Mouse (Mus musculus) right cerebral cortex, postnatal 10 days (tissue): Measurements from ENCODE around the gene Kcp.

ENCODE experiments used
- DNase-seq, 2 experiments: peaks; one replicate each; pipeline ENCODE4 v3.0.0; 2021; ENCODE audit warnings: low spot score in 2 of 2

Kcp gene

DNA sequence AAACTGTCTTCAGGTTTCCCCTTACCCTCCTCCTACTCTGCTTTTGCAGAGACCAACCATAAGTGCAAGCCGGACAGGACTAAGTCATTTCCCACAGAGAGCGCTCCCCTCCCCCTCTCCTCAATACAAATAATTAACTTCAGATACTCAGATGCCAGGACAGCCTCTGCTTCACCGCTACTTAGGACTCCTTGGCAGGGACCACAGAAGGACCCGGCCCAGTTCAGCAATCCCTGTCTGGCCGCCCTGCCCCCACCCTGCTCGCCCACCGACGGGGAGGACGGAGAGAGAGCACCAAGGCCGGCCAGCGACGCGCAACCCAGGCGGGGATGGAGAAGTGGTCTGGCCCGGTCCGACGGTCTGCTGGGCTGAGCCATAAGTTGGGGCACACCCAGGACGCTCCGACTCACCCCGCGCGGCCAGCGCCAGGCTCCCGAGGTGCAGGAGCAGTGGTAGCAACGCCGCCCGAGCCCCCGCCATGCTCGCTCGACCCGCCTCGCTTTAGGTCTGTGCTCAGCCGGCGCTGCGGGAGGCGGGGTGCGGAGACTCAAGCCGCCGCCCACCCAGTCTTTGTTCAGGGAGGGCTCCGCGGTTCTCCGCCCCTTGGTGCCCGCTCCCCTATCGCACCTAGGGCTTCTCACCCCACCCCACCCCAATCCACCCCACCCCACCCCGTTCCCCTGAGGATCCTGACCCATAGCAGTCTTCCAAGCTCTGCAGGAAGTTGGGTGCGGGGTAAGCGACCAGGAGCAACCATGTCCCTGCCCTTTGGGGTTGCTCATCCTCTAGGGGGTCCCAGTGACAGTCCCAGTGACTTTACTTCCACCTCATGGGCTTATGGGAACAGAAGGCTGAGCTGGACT is at the start of gene Kcp:
Gene Kcp (minus strand): TSS at position 506 of the 863 bp plus-strand sequence.
- DNase-seq: peak in 1 of 2 experiments; percentile 25

DNA sequence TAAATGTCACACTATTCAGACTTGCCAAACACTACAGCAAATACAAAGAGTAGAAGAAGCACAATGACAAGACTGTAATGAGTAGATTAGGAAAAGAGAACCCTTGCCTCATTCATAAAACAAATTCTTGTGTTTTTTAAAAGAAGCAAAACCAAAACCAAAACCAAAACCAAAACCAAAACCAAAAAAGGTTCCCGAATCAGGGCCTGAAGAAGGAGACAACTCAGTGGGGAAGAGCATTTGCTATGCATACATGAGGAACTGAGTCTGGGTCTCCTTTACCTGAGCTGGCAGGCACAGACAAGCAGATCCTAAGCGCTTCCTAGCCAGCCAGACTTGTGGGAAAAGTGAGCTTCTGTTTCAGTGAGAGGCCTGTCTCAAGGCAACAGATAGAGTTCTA is 49.4 kb upstream of the Kcp start:
- DNase-seq: no peak

DNA sequence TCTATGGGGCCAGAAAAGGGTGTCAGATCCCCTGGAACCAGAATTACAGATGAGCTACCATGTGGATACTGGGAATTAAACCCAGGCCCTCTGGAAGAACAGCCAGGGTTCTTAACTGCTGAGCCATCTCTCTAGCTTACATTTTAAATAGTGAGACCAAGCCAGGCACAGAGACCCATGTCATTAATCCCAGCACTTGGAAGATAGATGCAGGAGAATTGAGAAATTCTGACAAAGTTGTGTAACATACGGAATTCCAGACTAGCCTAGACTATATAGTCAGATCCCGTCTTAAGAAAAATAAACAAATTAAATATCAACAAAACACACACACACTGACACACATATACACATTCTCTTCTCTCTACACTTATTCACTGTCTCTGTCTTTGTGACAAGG is 44.8 kb upstream of the Kcp start:
- DNase-seq: no peak

DNA sequence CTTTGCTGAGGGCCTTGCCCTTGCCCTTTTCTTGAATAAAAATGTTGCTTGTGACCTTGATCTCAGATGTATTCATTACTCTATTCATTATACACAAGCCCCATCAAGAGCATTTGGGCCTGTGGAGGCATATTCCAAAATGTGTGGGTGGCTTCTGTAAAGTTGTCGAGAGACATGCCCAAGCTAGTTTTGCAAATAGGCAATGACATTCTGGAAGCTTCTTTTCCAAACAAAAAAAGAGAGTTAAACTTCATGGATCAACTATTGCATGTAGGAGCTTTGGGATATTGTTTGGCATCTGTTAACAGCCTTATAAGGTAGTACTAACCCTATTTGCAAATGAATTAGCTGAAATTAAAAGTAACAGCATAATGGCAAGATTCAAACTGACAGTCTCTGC is 40.3 kb upstream of the Kcp start:
- no peak for DNase-seq

DNA sequence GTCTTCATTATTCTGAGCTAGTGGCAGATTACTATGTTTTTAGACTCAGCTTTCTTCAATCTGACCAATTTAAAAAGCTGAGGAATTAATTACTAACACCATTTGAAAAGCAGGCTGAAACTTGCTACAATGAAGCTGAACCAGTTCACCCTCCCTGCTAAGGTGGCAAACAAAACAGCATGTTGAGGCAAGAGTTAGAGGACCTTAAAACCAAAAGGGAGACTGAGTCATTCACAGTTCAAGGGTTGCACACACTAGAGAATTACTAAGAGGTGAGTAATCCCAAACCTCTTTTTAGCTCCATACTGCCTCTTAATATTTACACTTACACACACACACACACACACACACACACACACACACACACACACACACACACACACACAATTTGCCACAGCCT is 39.8 kb upstream of the Kcp start:
- DNase-seq: no peak

- no peak for DNase-seq
These were observed 37.9 kb upstream of the Kcp start for GRCm38 (mm10) chr6:29545611-29546010.

- no peak for DNase-seq
These were observed 33.2 kb upstream of the Kcp start for GRCm38 (mm10) chr6:29540956-29541355.

DNA sequence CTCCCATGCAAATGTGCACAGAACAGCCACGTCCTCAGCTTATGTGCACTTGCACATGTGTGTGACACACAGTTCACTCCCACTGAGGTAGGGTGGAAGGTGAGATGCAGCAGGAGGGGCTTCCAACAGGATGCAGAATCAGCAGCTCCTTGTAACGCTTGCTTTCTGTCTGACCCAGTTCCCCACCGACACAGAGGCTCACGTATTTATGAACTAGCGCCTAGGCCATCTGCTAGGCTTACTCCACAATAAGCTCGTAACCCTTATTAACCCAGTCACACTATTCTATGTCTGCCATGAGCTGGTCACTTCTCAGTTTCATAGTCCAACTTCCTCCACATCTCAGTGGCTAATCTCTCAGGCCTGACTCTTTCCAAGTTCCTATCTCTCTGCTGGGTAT is 32.5 kb upstream of the Kcp start:
- no peak for DNase-seq

- no peak for DNase-seq
These were observed 31.8 kb upstream of the Kcp start for GRCm38 (mm10) chr6:29539502-29539901.

- DNase-seq: no peak
These were observed 29.5 kb upstream of the Kcp start for GRCm38 (mm10) chr6:29537221-29537620.

DNA sequence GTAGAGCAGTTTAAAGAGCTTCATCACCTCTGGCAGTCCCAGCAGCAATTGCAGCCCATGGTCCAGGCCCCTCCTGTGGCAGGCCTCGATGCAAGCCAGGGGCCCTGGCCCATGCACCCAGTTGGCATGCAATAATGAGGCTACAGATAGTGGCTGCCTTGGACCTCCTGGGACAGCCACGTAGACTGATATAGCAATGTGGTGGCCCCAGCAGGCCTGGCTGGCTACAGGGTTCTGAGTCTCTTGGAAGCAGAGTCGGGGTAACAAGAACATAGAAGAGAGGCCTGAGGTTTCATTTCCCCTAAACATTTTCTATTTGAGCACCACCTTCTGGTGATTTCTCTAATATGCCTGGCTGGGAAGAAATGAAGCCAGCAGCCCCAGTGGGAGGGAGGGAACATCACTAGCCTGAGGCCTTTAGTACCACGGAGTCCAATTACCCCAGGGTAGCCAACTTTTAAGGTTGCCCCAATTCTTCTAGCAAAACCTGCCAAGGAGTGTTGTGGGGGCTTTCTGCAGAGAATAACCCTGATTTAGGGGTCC is 29.0 kb upstream of the Kcp start:
- DNase-seq: peak in 1 of 2 experiments; percentile 38

DNA sequence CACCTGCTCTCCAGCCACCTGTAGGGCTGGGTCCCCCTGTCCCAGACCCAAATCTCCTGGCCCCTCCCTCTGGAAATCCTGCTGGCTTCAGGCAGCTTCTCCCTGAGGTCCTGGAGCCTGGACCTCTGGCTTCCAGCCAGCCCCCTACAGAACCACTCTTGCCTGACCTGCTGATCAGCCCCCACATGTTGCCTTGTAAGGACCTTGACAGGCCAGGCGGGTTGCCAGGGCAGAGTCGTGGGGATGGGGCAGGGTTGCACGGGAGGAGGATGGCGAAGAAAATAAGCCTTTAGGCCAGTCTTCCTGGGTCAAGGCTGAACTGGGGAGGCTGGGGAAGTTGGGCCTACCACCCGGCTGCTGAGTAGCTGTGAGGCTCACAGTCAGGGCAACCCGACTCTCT is 27.6 kb upstream of the Kcp start:
- DNase-seq: peak in 1 of 2 experiments; percentile 42

GRCm38 (mm10) chr6:29530050-29530449 is 22.3 kb upstream of the Kcp start:
- DNase-seq: no peak

- no peak for DNase-seq
These were observed 21.7 kb upstream of the Kcp start for GRCm38 (mm10) chr6:29529444-29529820.

DNA sequence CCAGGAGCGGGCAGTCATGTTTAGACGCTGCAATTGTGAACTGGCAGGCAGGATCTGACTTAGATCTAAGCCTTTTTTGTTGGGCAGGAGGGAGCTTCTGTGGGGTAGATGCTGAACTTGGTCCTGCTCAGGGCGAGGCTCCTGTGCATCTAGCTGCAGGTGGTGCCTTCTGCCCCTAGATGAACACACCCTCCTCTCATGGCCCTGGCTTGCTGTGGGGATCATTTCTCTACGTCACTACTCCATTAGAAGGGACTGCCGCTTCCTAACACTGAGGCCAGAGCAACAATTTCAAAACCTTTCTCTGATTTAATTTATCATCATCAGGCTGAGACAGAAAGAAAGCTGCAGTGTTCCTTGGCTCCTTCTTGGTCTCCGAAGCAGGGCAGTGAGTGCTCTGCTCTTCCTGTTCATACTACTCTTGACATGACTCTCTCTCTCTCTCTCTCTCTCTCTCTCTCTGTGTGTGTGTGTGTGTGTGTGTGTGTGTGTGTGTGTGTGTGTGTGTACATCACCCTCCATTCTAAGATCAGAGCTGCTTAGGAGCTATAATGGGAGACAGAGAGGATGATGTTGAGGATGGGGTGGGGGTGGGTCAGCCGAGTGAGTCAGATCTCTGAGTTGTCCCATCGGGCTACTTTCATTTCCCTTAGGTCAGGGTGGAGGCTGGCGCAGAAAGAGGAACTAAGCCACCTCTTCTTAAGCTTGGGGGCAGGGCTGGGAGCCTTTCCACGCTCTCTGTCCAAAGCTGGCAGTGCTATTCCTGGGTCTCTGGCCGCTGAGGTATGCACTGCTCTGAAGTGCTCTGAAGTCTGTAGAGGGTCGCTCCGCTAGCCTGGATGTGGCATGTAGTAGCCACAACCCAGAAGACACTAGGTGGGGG is 21.1 kb upstream of the Kcp start:
- no peak for DNase-seq

DNA sequence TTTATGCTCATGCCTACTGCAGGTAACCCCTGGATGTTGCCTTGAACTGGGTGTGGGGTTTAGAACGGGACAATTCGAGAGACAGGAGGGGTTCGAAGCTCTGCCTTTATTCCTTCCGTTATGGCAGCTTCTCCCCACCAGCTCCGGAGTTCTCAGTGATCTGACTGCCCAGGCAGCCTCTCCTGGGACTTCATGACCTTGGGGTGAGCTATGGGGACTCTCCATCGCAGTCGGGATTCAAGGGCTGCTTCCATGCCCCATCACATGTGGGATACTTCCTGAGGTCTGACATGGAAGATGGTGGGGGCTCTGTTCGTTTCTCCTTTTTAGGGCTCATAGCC is 20.4 kb upstream of the Kcp start:
- DNase-seq: no peak

GRCm38 (mm10) chr6:29527361-29528164 is 19.8 kb upstream of the Kcp start:
- no peak for DNase-seq

DNA sequence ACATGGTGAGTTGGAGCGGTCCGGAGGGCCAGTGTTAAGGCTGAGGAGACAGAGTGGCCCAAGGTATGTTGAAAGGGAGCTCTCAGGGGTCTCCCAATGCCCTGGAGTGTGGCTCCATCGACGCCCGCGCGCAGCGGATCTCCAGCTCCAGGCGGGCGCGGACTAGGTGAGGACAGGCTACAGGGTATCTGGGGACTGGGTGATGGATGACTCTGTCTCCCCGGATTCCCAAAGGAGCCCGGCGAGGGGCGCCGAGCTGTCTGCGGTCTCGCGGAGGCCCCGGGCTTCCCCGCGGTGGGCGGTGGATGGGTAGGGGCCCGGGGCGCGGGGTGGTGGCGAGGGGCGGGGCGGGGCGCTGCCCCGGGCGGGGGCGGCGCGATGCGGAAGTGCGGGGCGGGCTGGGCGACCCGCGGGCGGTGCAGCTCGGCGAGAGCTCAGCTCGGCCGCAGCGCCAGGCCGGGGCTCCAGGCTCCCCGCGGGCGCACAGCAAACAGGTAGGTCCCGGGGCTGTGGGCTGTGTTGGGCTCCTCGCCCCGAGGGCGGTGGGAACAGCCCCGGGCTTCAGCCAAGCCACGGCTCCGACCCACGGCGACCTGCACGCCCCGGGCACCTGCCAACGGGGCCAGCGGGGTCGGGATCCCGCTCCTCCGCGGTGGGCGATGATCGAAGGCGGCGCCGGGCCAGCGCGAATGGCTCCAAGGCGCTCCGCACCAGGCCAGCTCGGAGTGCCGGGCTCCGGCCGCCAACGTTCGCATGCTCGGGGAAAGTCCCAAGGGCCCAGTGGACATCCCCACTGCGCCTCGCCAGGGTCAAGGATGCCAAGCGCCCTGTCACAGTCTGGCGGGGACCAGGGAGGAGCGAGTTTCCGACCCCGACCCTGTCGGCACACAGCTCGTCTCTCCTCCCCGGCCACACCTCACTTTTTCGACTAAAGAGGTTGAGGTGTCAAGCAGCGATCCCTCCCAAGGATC is 18.8 kb upstream of the Kcp start, which contains the start of gene Irf5:
Gene Irf5 (plus strand): TSS at position 345 of the 971 bp plus-strand sequence.
- no peak for DNase-seq

DNA sequence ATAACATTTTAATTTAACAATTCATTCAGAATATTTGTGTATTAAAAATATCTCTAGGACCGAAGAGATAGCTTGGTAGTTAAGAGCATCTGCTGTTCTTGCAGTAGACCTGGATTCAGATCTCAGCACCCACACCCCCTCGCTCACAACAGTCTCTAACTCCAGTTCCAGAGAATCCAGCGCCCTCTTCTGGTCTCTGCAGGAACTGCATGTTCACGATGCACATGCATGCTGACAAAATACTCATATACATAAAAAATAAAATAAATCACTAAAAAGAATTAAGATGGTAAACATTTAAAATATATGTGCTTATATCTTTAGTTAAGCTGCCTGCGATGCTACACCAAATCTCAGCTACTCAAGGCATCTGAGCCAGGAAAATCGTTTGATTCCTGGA is 17.5 kb upstream of the Kcp start:
- no peak for DNase-seq

DNA sequence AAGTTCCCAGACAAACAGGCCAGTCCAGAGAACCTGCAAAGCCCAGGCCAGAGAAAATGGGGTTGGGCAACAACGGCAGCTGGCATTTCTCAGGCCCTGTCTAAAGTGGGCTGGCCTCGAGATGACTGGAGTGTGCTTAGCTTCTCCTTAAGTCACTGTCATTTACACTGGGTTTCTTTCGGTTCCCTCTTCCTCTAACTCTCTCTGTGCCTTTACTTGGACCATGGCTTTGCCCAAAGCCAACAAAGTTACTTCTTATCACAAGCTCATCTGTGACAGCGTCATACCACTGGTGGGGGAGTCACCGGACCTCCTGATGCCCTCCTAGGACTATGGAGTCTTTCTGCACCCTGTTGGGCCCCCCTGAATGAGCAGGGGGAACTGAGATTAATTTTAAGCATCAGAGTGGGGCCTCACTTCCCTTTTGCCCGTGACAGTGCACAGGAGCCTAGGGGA is 16.3 kb upstream of the Kcp start:
- DNase-seq: peak in 1 of 2 experiments; percentile 42
